Mouse (Mus musculus): ENCODE measurements around the gene Speer3.

DNA sequence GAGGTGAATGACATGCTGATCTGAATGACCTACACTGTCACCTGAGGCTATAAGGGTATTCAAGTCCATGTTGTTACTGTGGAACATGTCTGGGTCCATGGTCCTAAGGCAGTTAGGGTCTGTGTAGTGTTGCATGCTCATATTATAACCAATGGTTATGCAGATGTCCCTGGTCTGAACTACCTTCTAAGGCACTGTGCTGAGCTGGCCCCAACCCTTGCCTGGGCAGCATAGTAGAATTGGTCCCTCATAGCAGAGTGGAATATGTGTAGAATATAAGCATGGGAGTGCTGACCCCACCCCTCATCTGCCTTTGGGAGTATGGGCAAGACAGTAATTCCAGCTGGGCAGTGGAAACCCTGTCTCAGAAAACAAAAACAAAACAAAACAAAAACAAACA is 33.7 kb downstream of the Speer3 start:
- TF ChIP-seq POLR2A (IDR thresholded peaks at IDR 0.05; ENCODE audit: low read depth, low read length) (no peak), CTCF (IDR thresholded peaks at IDR 0.05; ENCODE audit: extremely low read depth, insufficient read length, insufficient replicate concordance, low read depth, low read length) (no peak)

Measured in small intestine, adult 2 months (tissue).